Mouse (Mus musculus) retina, adult 2 months (tissue): Measurements from ENCODE around the gene Entpd7.

Experiments used
- DNase-seq: peaks from one replicate; pipeline ENCODE4 v3.0.0-alpha.2; 2012; ENCODE audit warnings: low read depth, low spot score

Entpd7 gene

GRCm38 (mm10) chr19:43769366-43769960, 80.0 kb downstream of the Entpd7 start:
- DNase-seq = no peak

GRCm38 (mm10) chr19:43770584-43770983, 81.1 kb downstream of the Entpd7 start:
- no peak for DNase-seq

GRCm38 (mm10) chr19:43771499-43771969, 82.1 kb downstream of the Entpd7 start:
- no peak for DNase-seq

GRCm38 (mm10) chr19:43772311-43772710, 82.8 kb downstream of the Entpd7 start:
- no peak for DNase-seq

GRCm38 (mm10) chr19:43775433-43775832, 86.0 kb downstream of the Entpd7 start:
- no peak for DNase-seq

GRCm38 (mm10) chr19:43776561-43776960, 87.1 kb downstream of the Entpd7 start:
- no peak for DNase-seq

- DNase-seq = no peak
Measured at GRCm38 (mm10) chr19:43777308-43777707, 87.8 kb downstream of the Entpd7 start.

GRCm38 (mm10) chr19:43780391-43780790, 90.9 kb downstream of the Entpd7 start:
- no peak for DNase-seq

GRCm38 (mm10) chr19:43781980-43782379, 92.5 kb downstream of the Entpd7 start, which contains the start of gene Abcc2:
Abcc2 (plus strand) TSS chr19:43782192.
- no peak for DNase-seq
